Mouse (Mus musculus) intestine, embryonic 15.5 days (tissue): ENCODE measurements at regions not wholly inside any gene's neighbourhood (a gene's known extent, or its start where the extent isn't known, plus 50 kb on each side); places are given as distances from the start of the nearest gene placed in this dataset.

Experiments
- ATAC-seq: fragments of 200-750 bp; cut with Nextera tagmentation; 2 replicates; pipeline ENCODE4 v1.8.0; 2017; ENCODE audit warnings: moderate TSS enrichment, moderate library complexity
- H3K27ac ChIP-seq: fragments of 300-500 bp; sonication (generic); 2 replicates; pipeline ENCODE4 v1.5.1; 2015; ENCODE audit warnings: mild to moderate bottlenecking, inconsistent platforms
- H3K27me3 ChIP-seq: fragments of 300-500 bp; sonication (generic); replicated peaks from 2 replicates; pipeline ENCODE4 v1.6.1; 2015; ENCODE audit warnings: inconsistent platforms
- H3K36me3 ChIP-seq: fragments of 300-500 bp; sonication (generic); 2 replicates; pipeline ENCODE4 v1.6.1; 2015; ENCODE audit warnings: inconsistent platforms
- H3K4me1 ChIP-seq: fragments of 300-500 bp; sonication (generic); replicated peaks from 2 replicates; pipeline ENCODE4 v1.6.1; 2015; ENCODE audit warnings: inconsistent platforms
- H3K4me2 ChIP-seq: fragments of 300-500 bp; sonication (generic); replicated peaks from 2 replicates; pipeline ENCODE4 v1.6.1; 2015; ENCODE audit warnings: mild to moderate bottlenecking, inconsistent platforms
- H3K4me3 ChIP-seq: fragments of 300-500 bp; sonication (generic); replicated peaks from 2 replicates; pipeline ENCODE4 v1.5.1; 2015; ENCODE audit warnings: inconsistent platforms
- H3K9ac ChIP-seq: fragments of 300-500 bp; sonication (generic); 2 replicates; pipeline ENCODE4 v1.6.1; 2015; ENCODE audit warnings: inconsistent platforms
- H3K9me3 ChIP-seq: fragments of 300-500 bp; sonication (generic); 2 replicates; pipeline ENCODE4 v1.6.1; 2016; ENCODE audit warnings: inconsistent platforms
- WGBS: fragments of 180-500 bp; shearing (Covaris S2); methylation state at CpG from one replicate; pipeline ENCODE4 v1.1.7; 2015; 5-methylcytosine and 5-hydroxymethylcytosine counted together

DNA sequence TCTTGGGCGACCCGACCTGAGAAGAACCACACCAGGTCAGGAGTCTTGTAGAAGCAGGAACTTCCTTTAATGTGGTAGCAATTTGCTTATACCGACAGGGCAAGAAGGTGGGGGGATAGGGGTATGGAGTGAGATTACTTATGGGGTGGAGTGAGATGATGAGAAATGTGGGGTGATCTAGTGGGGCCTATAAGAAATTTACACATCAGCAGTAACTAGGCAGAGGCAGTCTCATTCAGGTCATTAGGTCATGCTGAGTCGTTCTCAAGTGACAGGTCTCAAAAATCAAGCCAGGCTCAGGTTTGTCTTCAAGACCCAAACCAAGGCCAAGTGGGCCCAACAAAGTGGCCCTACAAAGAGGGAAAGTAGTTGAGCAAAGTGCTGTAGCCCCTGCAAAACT, 889.1 kb downstream of the 5730522E02Rik start:
- no peak overlapping the region for H3K27ac ChIP-seq
- no peak overlapping the region for H3K4me2 ChIP-seq
- H3K9me3 ChIP-seq, result no peaks in the 10 kb centered on the region
- no peaks in the 10 kb centered on the region for H3K4me1 ChIP-seq
- 82% methylated on average over 4 of the region's 4 CpGs for WGBS
- ATAC-seq, result no peak
- no peaks in the 10 kb centered on the region for H3K27me3 ChIP-seq
- no peaks in the 10 kb centered on the region for H3K36me3 ChIP-seq
- no peak overlapping the region for H3K9ac ChIP-seq
- H3K4me3 ChIP-seq, result no peak overlapping the region

DNA sequence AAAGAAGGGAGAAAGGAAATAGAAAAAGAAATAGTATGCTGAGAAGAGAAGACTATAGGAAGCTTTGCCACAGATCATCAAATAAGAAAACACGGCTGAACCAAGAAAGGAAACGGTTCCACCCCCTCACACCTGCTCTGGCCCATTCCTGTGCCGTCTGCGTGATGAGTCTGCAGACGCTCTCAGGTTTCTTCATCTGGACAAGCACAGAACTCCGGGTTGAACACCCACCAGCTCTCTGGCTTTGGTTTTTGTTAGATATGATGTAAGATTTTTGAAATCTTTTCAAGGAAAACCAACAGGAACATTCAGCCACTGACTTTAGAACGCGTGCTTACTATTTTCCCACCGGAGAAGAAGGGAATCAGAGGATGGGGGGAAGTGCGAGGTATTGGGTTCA, 895.9 kb downstream of the 5730522E02Rik start:
- WGBS, result 71% methylated on average over 10 of the region's 10 CpGs
- no peak for ATAC-seq
- Histone ChIP-seq H3K27me3 (no peaks in the 10 kb centered on the region), H3K9ac (no peak overlapping the region), H3K9me3 (no peaks in the 10 kb centered on the region), H3K4me1 (no peaks in the 10 kb centered on the region), H3K27ac (no peak overlapping the region), H3K36me3 (no peaks in the 10 kb centered on the region), H3K4me2 (no peak overlapping the region), H3K4me3 (no peak overlapping the region)

DNA sequence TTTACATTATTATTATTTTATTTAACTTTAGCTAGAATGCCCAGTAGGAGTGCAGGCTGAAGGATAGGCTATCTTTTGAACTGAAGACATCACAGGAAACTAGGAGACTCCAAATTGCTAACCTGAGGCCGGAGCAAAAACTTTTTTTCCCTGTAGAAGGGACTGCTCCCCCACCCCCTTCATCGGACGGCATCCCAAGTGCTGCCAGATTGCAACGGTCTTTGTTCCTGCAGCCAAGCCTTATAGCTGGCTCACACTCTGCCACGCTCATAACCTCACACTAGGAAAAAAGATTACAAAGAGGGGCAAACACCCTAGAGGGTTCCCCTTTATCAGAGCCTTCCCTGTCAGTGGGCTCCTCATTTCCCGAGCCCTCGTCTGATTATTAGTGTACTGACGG, 896.7 kb downstream of the 5730522E02Rik start:
- 52% methylated on average over 8 of the region's 8 CpGs for WGBS
- no peak overlapping the region for H3K4me3 ChIP-seq
- H3K36me3 ChIP-seq, result no peaks in the 10 kb centered on the region
- H3K4me1 ChIP-seq, result no peaks in the 10 kb centered on the region
- no peaks in the 10 kb centered on the region for H3K9me3 ChIP-seq
- no peak overlapping the region for H3K9ac ChIP-seq
- H3K27me3 ChIP-seq, result no peaks in the 10 kb centered on the region
- ATAC-seq, result no peak
- H3K4me2 ChIP-seq, result no peak overlapping the region
- no peak overlapping the region for H3K27ac ChIP-seq

DNA sequence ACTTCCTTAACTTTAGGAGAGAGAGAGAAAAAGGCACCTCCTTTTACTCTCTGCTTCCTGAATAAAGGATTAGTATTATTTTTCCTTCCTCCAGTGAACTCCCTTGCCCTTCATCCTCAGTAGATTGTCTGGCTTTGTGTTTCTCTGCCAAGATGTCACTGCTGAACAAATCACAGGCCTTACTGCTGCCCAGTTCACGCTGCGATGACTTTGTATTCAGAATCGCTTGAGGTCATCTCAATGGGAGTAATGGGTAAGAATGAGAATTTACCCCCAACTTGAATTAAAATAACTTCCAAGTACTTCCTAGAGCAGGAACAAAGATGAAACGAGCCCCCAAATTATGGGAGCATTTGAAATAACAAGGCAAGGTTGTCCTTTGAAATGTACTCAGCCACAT, 897.3 kb downstream of the 5730522E02Rik start:
- H3K36me3 ChIP-seq, result no peaks in the 10 kb centered on the region
- no peak overlapping the region for H3K4me3 ChIP-seq
- no peaks in the 10 kb centered on the region for H3K27me3 ChIP-seq
- WGBS, result 58% methylated on average over 4 of the region's 4 CpGs
- no peaks in the 10 kb centered on the region for H3K4me1 ChIP-seq
- ATAC-seq, result no peak
- H3K9me3 ChIP-seq, result no peaks in the 10 kb centered on the region
- no peak overlapping the region for H3K9ac ChIP-seq
- H3K27ac ChIP-seq, result no peak overlapping the region
- H3K4me2 ChIP-seq, result no peak overlapping the region

DNA sequence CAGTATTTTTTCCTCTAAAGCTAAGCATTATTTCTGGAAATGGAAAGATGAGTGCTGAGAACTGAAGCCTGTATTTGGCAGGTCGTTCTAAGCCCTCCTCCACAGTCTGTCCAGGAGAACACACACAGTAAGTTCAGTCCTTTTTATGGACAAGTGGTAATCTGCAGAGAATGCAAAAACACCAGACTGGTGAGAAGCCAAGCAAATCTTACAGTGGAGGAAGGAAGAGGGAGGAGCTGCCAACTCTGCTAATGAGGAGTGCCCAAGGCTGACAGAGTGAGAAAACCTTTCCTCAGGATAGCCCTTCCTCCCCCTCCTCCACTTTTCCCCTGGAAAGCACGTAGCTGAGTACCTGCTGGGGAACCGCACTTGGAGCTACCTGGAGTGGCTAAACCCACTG, 899.8 kb downstream of the 5730522E02Rik start:
- H3K4me2 ChIP-seq, result no peak overlapping the region
- H3K4me3 ChIP-seq, result no peak overlapping the region
- H3K9me3 ChIP-seq, result no peaks in the 10 kb centered on the region
- ATAC-seq, result no peak
- no peak overlapping the region for H3K27ac ChIP-seq
- 46% methylated on average over 3 of the region's 3 CpGs for WGBS
- H3K9ac ChIP-seq, result no peak overlapping the region
- no peaks in the 10 kb centered on the region for H3K36me3 ChIP-seq
- no peaks in the 10 kb centered on the region for H3K27me3 ChIP-seq
- no peaks in the 10 kb centered on the region for H3K4me1 ChIP-seq

DNA sequence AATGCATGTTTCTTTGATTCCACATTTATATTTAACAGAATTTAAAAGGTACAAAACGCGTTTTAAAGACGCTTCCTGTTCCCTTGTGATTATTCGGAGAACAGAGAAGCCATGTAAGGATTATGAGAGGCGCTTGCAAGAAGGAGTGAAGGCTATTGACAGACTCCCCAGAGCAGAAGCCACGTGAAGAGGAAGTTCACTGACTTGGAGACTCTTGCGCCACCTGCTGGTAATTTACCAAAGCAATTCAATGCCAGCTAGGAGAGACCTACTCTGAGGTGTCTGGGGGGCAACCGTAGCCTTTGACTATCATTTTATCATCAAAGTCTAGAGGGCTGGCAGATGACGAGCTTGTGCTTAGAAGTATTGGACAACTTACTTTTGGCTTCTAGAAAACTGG, 909.4 kb downstream of the 5730522E02Rik start:
- 28% methylated on average over 9 of the region's 9 CpGs for WGBS
- Histone ChIP-seq H3K27ac (no peak overlapping the region), H3K27me3 (no peaks in the 10 kb centered on the region), H3K36me3 (no peaks in the 10 kb centered on the region), H3K4me3 (no peak overlapping the region), H3K9me3 (no peaks in the 10 kb centered on the region), H3K9ac (no peak overlapping the region), H3K4me1 (no peaks in the 10 kb centered on the region), H3K4me2 (0 out of 2 replicates have a peak overlapping the region, but pooled peaks have one; percentile 14)
- ATAC-seq, result 0 out of 2 replicates have a peak, but pooled peaks have one; percentile 63

DNA sequence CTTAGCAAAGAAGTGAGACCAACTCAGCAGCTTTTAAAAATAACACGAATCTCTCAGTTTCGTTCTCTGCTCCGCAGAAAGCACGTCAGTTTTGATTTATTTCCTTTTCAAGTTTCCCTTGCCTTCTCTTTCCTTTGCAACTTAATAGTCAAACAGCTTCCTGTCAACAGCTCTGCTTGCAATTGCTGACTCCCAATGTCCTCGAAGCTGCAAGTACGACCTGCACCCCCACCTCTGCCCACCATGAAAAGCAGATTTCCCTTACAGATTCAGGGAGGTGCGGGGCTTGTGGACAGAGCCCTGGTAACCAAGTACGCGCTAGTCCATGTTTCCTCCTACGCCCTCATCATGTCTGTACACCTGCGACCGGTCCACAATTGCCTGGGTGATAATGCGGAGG, 922.2 kb downstream of the 5730522E02Rik start:
- Histone ChIP-seq H3K4me3 (no peak overlapping the region), H3K27ac (no peak overlapping the region), H3K27me3 (no peaks in the 10 kb centered on the region), H3K36me3 (no peaks in the 10 kb centered on the region), H3K9ac (no peak overlapping the region), H3K4me1 (0 out of 2 replicates have a peak, but pooled peaks cover 2% of the 10 kb centered on the region), H3K4me2 (peak overlapping the region; percentile 12; the same call in 1 of the 2 replicates), H3K9me3 (no peaks in the 10 kb centered on the region)
- ATAC-seq, result no peak
- WGBS, result 53% methylated on average over 13 of the region's 13 CpGs

DNA sequence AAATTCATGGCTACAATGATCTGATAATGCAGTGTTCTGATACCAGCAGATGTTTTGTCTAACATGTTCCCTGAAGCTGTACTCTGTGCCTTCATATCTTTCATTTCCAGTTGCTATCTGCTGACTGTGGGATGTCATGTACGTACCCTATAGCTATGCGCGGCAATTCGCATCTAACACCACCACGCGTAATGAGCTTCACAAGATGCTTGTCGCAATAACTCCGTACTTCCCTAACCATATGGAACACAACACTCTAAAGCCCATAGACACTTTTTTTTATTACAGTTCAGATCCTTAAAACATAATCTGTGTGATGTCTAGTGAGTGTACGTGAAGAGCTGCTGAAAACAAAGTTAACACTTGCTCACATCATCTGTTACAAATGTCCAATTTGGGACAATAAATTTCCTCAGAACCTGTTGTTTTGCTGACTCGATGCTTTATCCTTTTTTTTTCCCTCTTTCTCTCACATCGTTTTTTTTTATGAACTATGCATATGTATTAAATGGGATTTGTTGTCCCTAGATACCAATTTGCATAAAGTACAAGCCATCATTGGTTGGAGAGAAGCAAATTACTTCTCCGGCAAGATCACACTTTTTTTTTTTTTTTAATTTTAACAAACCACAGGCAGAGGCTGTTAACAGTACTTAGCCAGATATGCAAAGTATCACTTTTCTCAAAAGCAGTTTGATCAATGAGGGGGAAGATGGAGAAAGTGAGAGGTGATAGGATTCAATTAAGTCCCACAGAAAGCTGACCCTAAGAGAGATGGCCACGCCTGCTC, 922.9 kb downstream of the 5730522E02Rik start:
- Histone ChIP-seq H3K9me3 (no peaks in the 10 kb centered on the region), H3K9ac (no peak overlapping the region), H3K4me3 (no peak overlapping the region), H3K27me3 (no peaks in the 10 kb centered on the region), H3K4me2 (peak overlapping the region; percentile 12; the same call in 1 of the 2 replicates), H3K4me1 (0 out of 2 replicates have a peak, but pooled peaks cover 2% of the 10 kb centered on the region), H3K36me3 (no peaks in the 10 kb centered on the region), H3K27ac (no peak overlapping the region)
- 82% methylated on average over 13 of the region's 13 CpGs for WGBS
- no peak for ATAC-seq

DNA sequence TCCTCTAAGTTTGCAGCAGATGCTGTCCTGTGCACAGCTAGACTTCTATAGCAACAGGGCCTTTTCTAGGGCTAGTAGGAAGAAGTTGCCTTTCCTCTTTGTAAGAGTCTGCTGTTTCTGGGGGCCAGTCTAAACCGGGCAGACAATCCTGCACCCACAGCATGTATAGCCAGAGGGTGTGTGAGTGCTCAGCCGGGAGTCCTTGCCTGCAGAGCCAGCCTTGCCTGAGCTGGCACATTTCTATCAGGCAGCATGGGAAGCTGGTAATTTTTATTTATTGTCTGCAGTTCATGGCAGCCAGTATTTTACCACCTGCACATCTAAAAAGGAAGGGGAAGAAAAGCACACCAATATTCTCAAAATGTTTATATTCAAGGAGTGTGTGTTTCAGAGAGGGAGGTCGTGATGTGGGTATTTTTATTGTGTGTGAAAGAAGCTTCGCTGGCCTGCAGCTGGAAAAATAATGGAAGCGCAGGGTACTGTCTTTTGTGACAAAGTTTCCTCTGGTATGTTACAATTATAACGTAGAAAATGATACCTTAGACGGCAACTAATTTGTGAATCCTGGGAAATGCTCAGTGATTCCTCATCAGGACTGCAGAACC, 940.5 kb downstream of the 5730522E02Rik start:
- ATAC-seq, result no peak
- H3K4me3 ChIP-seq, result no peak overlapping the region
- H3K27me3 ChIP-seq, result no peaks in the 10 kb centered on the region
- no peaks in the 10 kb centered on the region for H3K4me1 ChIP-seq
- H3K4me2 ChIP-seq, result no peak overlapping the region
- H3K9me3 ChIP-seq, result no peaks in the 10 kb centered on the region
- H3K9ac ChIP-seq, result no peak overlapping the region
- no peaks in the 10 kb centered on the region for H3K36me3 ChIP-seq
- 35% methylated on average over 7 of the region's 7 CpGs for WGBS
- H3K27ac ChIP-seq, result no peak overlapping the region

DNA sequence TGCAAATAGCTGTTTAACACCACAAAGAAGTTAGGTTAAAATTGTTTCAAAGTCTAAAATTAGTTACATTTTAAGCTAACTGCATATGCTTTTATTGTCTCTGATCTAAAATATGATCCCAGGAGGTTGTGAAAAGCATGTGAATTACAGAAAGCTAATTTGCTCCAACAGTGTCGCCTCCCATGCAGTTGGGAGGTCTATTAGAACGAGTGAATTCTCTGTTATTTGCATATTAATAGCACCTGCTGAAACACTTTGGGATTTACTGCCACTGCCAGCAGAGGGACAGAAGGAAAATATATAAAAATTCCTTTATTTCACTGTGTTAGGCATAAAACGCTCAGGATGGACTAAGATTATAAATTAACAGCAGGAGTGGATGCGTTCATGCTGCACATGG, 947.7 kb downstream of the 5730522E02Rik start:
- no peak overlapping the region for H3K27ac ChIP-seq
- 34% methylated on average over 4 of the region's 4 CpGs for WGBS
- H3K9me3 ChIP-seq, result no peaks in the 10 kb centered on the region
- no peak for ATAC-seq
- no peaks in the 10 kb centered on the region for H3K27me3 ChIP-seq
- H3K4me1 ChIP-seq, result no peaks in the 10 kb centered on the region
- no peak overlapping the region for H3K9ac ChIP-seq
- H3K4me2 ChIP-seq, result no peak overlapping the region
- H3K4me3 ChIP-seq, result no peak overlapping the region
- no peaks in the 10 kb centered on the region for H3K36me3 ChIP-seq

DNA sequence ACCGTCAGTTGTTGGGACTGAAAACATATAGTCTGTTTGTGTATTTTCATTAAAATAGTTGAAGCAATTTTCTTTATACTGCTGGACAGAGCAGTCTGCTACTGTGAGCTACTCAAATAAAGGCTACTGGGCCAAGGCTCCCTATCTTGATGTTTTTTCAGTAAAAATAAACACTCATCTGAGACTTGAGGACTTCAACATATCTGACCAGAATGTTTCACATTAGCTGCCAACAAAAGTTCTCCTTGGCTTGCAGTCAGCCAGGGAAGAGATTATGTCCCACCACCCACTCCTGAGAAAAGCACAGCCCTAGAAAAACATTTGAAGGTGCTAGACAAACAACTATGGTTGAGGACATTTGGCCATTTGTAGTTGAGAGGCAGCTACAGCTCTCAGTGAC, 950.9 kb downstream of the 5730522E02Rik start:
- Histone ChIP-seq H3K4me2 (no peak overlapping the region), H3K27me3 (no peaks in the 10 kb centered on the region), H3K27ac (no peak overlapping the region), H3K4me1 (no peaks in the 10 kb centered on the region), H3K36me3 (no peaks in the 10 kb centered on the region), H3K4me3 (no peak overlapping the region), H3K9ac (no peak overlapping the region), H3K9me3 (no peaks in the 10 kb centered on the region)
- ATAC-seq, result no peak
- WGBS, result 86% methylated on average over 1 of the region's 1 CpGs

DNA sequence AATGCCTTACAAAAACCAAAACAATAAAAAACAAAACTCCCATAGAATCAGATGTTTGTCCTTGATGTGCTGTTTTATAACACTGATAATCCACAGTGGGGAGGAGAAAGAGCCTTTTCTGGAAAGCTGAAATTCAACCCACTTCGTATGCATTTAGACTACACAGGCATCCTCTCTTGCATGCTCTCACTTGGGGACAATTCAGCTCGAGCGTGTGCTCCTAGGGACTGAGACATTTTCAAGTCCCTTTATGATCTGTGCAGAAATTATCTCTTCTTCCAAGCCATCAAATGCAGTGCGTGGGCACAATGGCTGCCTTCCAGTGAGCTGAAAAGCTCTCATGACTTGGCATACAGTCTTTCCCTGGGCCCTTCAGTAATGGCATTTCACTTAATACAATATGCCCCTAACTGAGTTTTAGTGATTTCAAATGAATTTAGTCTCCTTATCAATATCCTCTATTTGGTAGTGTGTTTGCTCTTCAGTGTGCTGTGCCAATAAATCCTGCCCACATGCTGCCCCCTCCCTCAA, 977.1 kb downstream of the 5730522E02Rik start:
- Histone ChIP-seq H3K9me3 (no peaks in the 10 kb centered on the region), H3K9ac (no peak overlapping the region), H3K4me1 (no peaks in the 10 kb centered on the region), H3K27ac (no peak overlapping the region), H3K4me2 (no peak overlapping the region), H3K4me3 (no peak overlapping the region), H3K36me3 (no peaks in the 10 kb centered on the region), H3K27me3 (no peaks in the 10 kb centered on the region)
- 61% methylated on average over 4 of the region's 4 CpGs for WGBS
- no peak for ATAC-seq
